Mouse (Mus musculus) testis, postnatal 14 days (tissue): ENCODE results near the gene Casp7.
"Not testable (repeated sequence)": the region's sequence is repeated elsewhere in the genome, so short reads cannot be mapped to it uniquely, and the experiment has no call there.

Source experiments
- DNase-seq: peaks from one replicate; pipeline ENCODE4 v3.0.0; 2021; ENCODE audit warnings: low spot score

Casp7 gene

GRCm38 (mm10) chr19:56396669-56397621 lies at the start of gene Casp7:
Gene Casp7 (plus strand): TSS chr19:56397129.
- peak; percentile 63 for DNase-seq

DNA sequence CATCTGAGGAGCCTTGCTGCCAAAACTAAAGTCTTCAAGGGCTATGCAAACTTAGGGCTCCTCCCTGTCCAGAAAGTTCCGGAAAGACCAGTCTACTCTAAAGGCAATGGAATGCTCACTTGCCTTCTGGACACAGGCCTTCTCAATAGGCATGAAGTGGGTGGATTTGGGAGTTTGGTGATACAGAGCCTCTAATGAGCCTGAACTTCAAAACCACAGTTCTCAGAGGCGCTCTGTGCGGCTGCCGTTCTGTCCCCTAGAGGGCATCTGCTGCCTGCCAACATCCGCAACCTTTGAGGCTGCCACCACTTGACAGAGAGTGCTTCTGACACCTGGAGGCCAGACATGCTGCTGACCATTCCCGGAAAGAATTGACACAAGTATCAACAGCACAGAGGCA lies 47.6 kb upstream of the Casp7 start:
- no peak for DNase-seq

DNA sequence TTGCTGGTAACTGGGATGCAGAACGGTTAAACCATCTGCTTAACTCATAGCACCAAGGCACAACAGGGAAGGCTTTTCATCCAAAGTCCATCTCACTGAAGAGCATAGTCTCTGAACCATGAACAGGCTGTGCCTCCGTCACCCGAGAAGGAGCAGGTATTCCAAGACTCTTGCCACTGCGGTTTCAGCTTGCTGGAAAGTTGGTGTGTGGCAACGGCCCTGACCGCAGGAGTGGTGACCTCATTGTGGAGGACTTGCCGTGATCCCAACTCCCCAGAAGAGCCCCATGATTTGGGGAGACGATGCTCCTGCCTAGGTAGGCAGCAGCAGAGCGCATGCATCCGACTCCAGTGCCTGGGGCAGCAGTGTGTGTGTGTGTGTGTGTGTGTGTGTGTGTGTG lies 43.2 kb upstream of the Casp7 start:
- no peak for DNase-seq

DNA sequence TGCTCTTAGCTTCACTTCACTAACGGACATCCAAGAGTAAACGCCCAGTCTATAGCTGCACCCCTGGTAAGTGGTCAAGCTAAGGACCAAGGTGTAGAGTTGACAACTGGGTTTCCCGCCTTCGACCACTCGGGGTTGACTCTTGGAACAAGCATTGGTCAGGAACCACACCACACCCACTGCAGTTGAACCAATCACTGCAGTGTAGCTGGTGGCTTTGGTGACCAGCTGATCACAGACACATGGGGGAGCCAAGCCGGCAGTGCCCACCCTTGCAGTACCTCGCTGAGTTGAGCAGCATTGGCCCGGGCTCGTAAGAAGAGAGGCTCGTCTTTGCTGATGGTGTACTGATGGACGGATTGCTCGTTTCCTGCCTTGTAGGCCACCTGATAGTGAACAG lies 41.7 kb upstream of the Casp7 start:
- DNase-seq: no peak

GRCm38 (mm10) chr19:56356480-56357373 lies 40.2 kb upstream of the Casp7 start:
- DNase-seq: no peak

- DNase-seq: not testable (repeated sequence)
These were observed 39.6 kb upstream of the Casp7 start for GRCm38 (mm10) chr19:56357374-56357708.

DNA sequence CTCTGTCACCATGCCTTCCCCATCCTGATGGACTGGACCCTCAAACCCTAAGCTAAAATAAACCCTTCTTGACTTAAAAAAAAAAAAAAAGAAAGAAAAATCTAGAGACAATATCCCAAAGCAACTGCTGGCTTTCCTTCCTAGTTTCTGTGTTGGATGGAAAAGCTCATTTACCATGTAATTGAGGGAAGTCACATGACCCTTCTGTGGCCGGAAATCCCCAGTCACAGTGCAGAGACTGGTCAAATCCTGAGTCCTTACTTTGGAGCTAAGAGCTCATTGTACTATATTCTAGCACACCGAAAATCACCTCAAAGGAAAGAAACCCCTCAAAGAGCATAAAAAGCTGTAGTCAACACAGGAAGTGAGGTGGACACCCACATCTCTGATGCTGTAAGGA lies 38.0 kb upstream of the Casp7 start:
- DNase-seq: no peak

DNA sequence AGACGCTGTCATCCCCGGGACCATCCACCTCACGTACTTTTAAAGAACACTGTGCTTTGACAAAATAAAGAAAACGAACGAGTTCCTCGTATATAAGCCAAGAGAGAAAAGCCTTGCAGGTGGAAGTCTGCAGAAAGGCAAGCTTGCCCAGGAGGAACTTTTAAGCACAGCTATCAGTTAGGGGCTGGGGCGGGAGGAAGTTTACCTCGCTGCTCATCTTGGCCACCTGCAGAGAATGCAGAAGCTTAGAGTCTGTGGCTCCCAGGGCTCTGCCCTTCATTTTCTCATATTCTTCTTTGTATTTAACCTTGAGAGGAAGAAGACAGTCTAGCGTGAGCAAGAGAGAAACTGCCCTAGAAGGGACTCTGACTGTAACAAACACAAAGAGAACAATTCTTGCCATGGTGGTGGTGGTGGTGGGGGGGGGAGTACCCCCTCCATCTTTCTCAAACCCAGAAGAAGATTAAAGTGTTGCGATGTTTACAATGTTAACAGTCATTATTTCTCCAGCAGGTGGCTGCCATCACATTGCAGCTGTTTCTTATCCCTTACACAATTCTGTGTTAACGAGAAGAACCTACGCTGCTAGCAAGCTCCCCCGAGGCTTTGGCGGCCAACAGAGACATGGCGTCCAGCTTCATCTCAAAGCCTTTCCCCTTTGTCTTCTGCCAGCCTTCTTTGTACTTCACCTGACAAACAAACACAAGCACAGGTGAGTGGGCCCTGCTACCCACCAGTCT lies 33.0 kb upstream of the Casp7 start:
- DNase-seq: no peak

GRCm38 (mm10) chr19:56364563-56364962 lies 32.4 kb upstream of the Casp7 start:
- DNase-seq: no peak

GRCm38 (mm10) chr19:56366168-56366567 lies 30.8 kb upstream of the Casp7 start:
- DNase-seq: no peak

GRCm38 (mm10) chr19:56366625-56367024 lies 30.3 kb upstream of the Casp7 start:
- no peak for DNase-seq

- DNase-seq: no peak
These were observed 29.2 kb upstream of the Casp7 start for GRCm38 (mm10) chr19:56367778-56368177.

GRCm38 (mm10) chr19:56368912-56369311 lies 28.0 kb upstream of the Casp7 start:
- no peak for DNase-seq

- no peak for DNase-seq
These were observed 26.4 kb upstream of the Casp7 start for GRCm38 (mm10) chr19:56370389-56371150.

GRCm38 (mm10) chr19:56372226-56372625 lies 24.7 kb upstream of the Casp7 start:
- no peak for DNase-seq

DNA sequence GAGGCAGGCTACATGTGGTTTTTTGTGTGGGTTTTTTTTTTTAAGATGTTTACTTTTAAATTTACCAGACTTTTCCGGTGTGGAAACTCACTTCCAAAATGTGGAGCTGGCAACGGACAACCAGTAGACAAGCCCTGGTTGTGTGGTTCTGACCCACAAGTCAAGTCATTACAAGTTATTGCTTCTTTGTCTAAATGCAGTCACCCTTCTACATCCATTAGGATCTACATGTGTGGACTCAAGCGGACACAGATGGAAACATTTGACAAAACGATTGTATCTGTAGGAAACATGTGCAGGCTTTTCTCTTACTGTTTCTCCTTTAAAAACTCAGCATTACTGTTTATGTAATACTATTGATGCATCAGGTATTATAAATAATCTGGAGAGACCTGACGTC lies 23.7 kb upstream of the Casp7 start:
- DNase-seq: no peak

GRCm38 (mm10) chr19:56374011-56374410 lies 22.9 kb upstream of the Casp7 start:
- no peak for DNase-seq

DNA sequence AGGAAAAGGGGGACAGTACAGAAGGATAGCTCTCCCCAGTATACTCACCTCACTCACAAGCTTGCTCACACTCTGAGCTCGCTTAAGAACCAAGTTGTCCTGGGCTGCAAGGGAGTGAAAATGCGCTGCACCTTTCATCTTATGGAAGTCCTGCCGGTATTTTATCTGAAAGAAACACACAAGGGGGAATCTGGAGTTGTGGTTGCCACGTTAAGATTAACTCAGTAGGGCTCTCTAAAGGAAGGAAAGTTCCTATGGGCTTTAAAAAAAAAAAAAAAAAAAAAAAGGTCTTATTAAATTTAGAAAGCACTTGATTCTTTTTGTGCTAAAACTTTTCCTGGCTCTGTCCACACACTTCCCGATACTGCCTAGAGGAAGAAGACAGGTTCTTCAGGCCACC lies 18.9 kb upstream of the Casp7 start:
- no peak for DNase-seq

DNA sequence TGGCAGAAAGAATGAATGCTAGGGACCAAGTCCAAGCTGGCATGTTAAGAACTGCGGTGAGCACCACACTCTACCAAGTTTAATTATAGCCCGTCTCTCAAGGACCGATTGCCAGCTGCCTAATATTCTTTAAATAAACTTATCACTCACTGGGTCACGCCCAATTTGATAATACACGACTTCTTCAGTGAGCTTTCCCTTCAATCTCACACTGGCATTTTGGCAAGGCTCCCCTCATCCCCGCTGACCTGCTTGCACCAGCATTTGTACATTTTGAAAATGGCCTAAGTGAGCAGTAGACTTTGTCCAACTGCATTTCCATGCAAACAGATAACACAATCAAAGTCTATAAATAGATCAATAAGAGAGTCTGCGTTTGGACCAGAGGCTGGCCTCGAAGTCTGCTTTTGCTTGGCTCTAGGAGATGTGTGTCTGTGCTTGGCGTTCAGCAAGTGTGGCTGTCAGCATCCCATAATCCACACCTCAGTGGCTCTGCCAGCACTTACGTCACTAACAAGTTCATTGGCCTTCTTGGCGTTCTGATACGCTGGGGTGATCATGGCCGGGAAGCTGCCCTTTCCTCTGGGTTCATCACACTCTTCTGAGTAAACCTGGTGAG lies 18.3 kb upstream of the Casp7 start:
- DNase-seq: no peak

GRCm38 (mm10) chr19:56380341-56380740 lies 16.6 kb upstream of the Casp7 start:
- DNase-seq: no peak

- no peak for DNase-seq
These were observed 15.5 kb upstream of the Casp7 start for GRCm38 (mm10) chr19:56381407-56381806.
